Mouse (Mus musculus) bone marrow, adult 2 months (tissue): ENCODE results near the gene 1110051M20Rik.

Experiments
- CTCF ChIP-seq: fragments of 200-500 bp; IDR thresholded peaks from 2 replicates; pipeline ENCODE4 v1.5.1; 2011; ENCODE audit warnings: low read length, control low read depth; ENCODE audit not compliant: control insufficient read depth, insufficient read depth
- POLR2A ChIP-seq: fragments of 200-500 bp; IDR thresholded peaks from 2 replicates; pipeline ENCODE4 v1.6.1; 2011; ENCODE audit warnings: low read depth, mild to moderate bottlenecking, control low read depth, low read length, borderline replicate concordance; ENCODE audit not compliant: control insufficient read depth

GRCm38 (mm10) chr2:91408031-91408430 lies 36.5 kb downstream of the 1110051M20Rik start:
- TF ChIP-seq POLR2A, result no peak
- no peak for TF ChIP-seq CTCF
